Mouse (Mus musculus): ENCODE results near the gene Ccin.

- no peak for TF ChIP-seq CTCF (IDR thresholded peaks at IDR 0.05; ENCODE audit: low read depth, low read length)
- TF ChIP-seq POLR2A (IDR thresholded peaks at IDR 0.05; ENCODE audit: borderline replicate concordance, low read depth, low read length) = no peak
Observed at GRCm38 (mm10) chr4:43984326-43984725, 1.0 kb downstream of the Ccin start.
